Mouse (Mus musculus) heart, adult 8-10 months (tissue): ENCODE results near the gene Heatr4. TPM values are rescaled to one million over a fixed set of nuclear protein-coding genes. Genes with fewer than 3 reads are reported as not detected.
"Not testable (repeated sequence)": the region's sequence is repeated elsewhere in the genome, so short reads cannot be mapped to it uniquely, and the experiment has no call there.

Source experiments
- DNase-seq: peaks from one replicate; pipeline ENCODE4 v3.0.0; 2022; ENCODE audit warnings: low spot score
- total RNA-seq, 4 experiments: library from RNA; stranded (reverse); gene quantifications; 2 replicates each; pipeline ENCODE4 v1.2.4; 2022

The Heatr4 gene
- total RNA-seq, 4 experiments from 2014 or later, result not detected

- DNase-seq, result not testable (repeated sequence)
These were observed 46.1 kb downstream of the Heatr4 start for GRCm38 (mm10) chr12:83938592-83938991.

- no peak for DNase-seq
These were observed 47.1 kb downstream of the Heatr4 start for GRCm38 (mm10) chr12:83937600-83937999.

- DNase-seq, result peak; percentile 42
These were observed 55.4 kb downstream of the Heatr4 start for GRCm38 (mm10) chr12:83929186-83929804.

- peak; percentile 73 for DNase-seq
These were observed 56.9 kb downstream of the Heatr4 start for GRCm38 (mm10) chr12:83927747-83928146.

GRCm38 (mm10) chr12:83926061-83926460, 58.6 kb downstream of the Heatr4 start:
- peak; percentile 30 for DNase-seq

- DNase-seq, result no peak
These were observed 59.4 kb downstream of the Heatr4 start for GRCm38 (mm10) chr12:83925160-83925703.

GRCm38 (mm10) chr12:83924332-83924731, 60.3 kb downstream of the Heatr4 start:
- DNase-seq, result no peak

GRCm38 (mm10) chr12:83923486-83923859, 61.2 kb downstream of the Heatr4 start:
- DNase-seq, result no peak

GRCm38 (mm10) chr12:83922724-83923485, 61.7 kb downstream of the Heatr4 start:
- no peak for DNase-seq

GRCm38 (mm10) chr12:83921535-83922381, 62.9 kb downstream of the Heatr4 start, which contains the start of gene Numb:
Gene Numb (minus strand): TSS chr12:83921934.
- peak; percentile 99 for DNase-seq

GRCm38 (mm10) chr12:83920721-83921441, 63.8 kb downstream of the Heatr4 start:
- peak; percentile 24 for DNase-seq

- peak; percentile 52 for DNase-seq
These were observed 67.8 kb downstream of the Heatr4 start for GRCm38 (mm10) chr12:83916884-83917283.

- DNase-seq, result no peak
These were observed 69.9 kb downstream of the Heatr4 start for GRCm38 (mm10) chr12:83914797-83915196.

GRCm38 (mm10) chr12:83914202-83914740, 70.4 kb downstream of the Heatr4 start:
- no peak for DNase-seq

GRCm38 (mm10) chr12:83910451-83910850, 74.2 kb downstream of the Heatr4 start:
- DNase-seq, result no peak

Other genes with a start within 250 kb of the Heatr4 start
- gene Papln, start 221.2 kb downstream of the Heatr4 start, total RNA-seq, result 1 to 10 TPM; 3.6 to 7.5 (median 6.5) TPM
- 10 to 100 TPM; 27.6 to 36.5 (median 29.3) TPM for gene Numb, start 62.9 kb downstream of the Heatr4 start, total RNA-seq
- 1 to 10 TPM; 4.3 to 5.9 (median 4.7) TPM for gene Riox1, start 34.2 kb downstream of the Heatr4 start, total RNA-seq
- 100 to 1,000 TPM; 102 to 134 (median 110) TPM for gene Acot2, start 3.0 kb upstream of the Heatr4 start, total RNA-seq
- gene Acot1, start 24.6 kb upstream of the Heatr4 start, total RNA-seq, result 10 to 100 TPM; 29.0 to 59.1 (median 44.3) TPM
- 1 to 10 TPM in 3 of 4 experiments, under 1 TPM in 1; 0.73 to 1.5 (median 1.3) TPM for gene Acot4, start 53.5 kb upstream of the Heatr4 start, total RNA-seq
- under 1 TPM in 1 of 4 experiments, not detected in 3; 0.81 TPM for gene Gm49366, start 54.1 kb upstream of the Heatr4 start, total RNA-seq
- gene Acot3, start 67.3 kb upstream of the Heatr4 start, total RNA-seq, result 1 to 10 TPM in 1 of 4 experiments, under 1 TPM in 3; 0.38 to 1.4 (median 0.95) TPM
- gene Acot5, start 84.5 kb upstream of the Heatr4 start, total RNA-seq, result not detected
- gene Acot6, start 115.8 kb upstream of the Heatr4 start, total RNA-seq, result 1 to 10 TPM; 1.9 to 2.8 (median 2.4) TPM
- 1 to 10 TPM; 6.2 to 7.8 (median 7.0) TPM for gene Dnal1, start 129.5 kb upstream of the Heatr4 start, total RNA-seq
- under 1 TPM in 2 of 4 experiments, not detected in 2; 0.11 TPM for gene Pnma1, start 163.6 kb upstream of the Heatr4 start, total RNA-seq
- gene Elmsan1, start 234.0 kb upstream of the Heatr4 start, total RNA-seq, result 10 to 100 TPM; 13.1 to 17.5 (median 14.5) TPM